Mouse (Mus musculus) central nervous system, embryonic 18 days (tissue): Measurements from ENCODE around the gene Abcc5. TPM values are rescaled to one million over a fixed set of nuclear protein-coding genes. Genes with fewer than 3 reads are reported as not detected.

ENCODE experiments used
- polyA plus RNA-seq: library from polyadenylated mRNA; depleted of rRNA; stranded (reverse); fragments of >200 nt; gene quantifications from 2 replicates; pipeline ENCODE4 v1.2.3, GENCODE M21; 2012; rRNA removed

Gene Abcc5
- polyA plus RNA-seq, result 314 and 317 TPM in 2 replicates

DNA sequence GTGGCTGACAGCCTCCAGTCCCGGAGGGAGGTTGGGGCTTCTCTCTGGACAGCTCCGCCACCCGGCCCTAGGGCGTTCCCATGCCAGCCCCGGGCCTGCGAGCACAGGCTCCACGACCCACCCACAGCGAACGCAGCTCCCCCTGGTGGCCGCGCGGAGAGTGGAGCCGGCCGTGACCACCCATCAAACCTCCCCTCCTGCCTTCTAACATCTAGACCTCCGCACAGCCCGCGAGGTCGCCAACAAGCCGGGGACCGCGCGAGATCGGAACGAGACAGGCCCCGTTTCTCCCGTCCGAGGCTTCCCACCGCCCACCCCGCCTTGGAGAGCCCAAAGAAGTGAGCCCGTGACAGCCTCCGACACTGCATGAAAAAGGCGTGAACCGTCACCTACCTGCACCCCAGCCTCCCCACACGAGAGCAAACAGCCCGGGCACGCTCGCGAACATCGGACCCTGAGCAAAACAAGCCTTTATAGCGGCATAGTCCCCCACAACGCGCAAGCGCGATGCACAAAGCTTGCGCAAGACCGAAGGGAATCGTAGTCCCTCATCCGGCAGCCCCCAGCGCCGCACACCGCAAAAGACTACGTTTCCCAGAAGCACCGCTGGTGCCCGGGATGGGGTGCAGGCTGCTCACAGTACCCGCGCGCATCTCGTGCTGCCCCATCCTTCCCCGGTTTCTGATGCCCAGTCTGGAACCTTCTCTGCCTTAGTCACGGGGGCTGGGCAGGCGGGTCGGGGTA is at the start of gene Abcc5:
Gene Abcc5, minus strand, starts transcription at position 540 of the 744 bp plus-strand sequence.

DNA sequence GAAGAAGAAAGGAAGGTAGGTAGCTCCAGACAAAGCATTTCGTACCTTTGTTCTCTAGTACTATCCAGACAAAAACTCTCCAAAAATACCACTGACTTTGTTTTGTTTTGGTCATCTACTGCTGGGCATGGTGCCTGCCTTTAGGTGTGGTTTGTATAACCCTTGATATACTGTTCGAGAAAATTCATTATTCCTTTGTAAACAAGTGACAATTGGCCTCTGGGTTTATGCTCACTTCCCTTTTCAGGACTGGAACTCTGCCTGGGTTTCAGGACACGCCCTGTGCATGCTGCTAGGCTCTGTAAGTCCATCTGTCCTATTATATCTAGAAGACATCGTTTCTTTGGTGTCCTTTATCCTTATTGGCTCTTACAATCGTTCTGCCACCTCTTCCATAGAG is 100.9 kb downstream of the Abcc5 start, which contains the start of gene Cyp2ab1:
Gene Cyp2ab1, minus strand, starts transcription at position 119 of the 400 bp plus-strand sequence.

DNA sequence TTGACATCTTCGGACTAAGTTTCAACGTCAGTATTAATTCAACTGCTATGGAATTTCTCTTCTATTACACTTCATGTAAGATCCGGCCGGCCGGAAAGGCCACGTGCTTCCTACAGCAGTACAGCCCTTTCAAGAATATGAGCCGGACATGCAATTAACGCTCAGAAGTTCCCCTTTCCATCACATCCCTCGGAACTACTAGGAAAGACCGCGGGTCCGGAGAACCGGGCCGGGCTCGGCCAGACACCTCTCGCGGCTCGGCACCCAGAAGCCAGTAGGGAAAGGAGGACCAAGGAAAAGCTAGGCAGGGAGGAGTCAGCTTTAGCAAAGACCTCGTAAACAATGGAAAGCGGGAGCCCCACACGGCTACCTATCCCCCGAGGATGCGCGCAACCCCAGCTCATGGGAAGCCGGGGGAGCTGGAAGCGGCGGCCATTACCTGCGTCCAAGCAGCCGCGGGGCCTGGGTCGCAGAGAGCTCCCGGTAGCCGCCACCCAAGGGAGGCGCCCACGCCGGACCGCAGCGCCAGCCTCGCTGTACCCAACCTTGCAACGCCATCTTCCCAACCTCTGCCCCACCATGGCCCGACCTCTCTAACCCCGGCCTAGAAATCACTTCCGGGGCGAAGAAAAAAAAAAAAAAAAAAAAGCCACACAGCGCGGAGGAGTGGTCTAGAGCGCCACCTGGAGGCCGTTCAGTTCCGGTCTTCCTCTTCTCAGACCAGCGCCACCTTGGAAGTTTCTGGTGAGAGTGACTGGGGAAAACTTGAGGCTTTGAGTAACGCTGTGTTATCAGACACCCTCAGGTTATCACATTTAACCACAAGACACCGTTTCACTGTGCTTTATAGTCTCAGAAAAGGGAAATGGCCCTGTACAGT is 124.2 kb downstream of the Abcc5 start, which contains the start of gene Parl:
Gene Parl, minus strand, starts transcription at position 618 of the 880 bp plus-strand sequence.

Other genes starting within 250 kb of the Abcc5 start
- gene Map6d1, start 185.0 kb downstream of the Abcc5 start, polyA plus RNA-seq, result 8.0 and 8.7 TPM in 2 replicates
- gene Parl, start 124.0 kb downstream of the Abcc5 start, polyA plus RNA-seq, result 53.0 and 62.4 TPM in 2 replicates
- not detected in 2 replicates for gene Cyp2ab1, start 101.0 kb downstream of the Abcc5 start, polyA plus RNA-seq
- 53.5 and 54.5 TPM in 2 replicates for gene Eif2b5, start 72.4 kb upstream of the Abcc5 start, polyA plus RNA-seq
- 46.6 and 54.8 TPM in 2 replicates for gene Dvl3, start 90.6 kb upstream of the Abcc5 start, polyA plus RNA-seq
- gene Ap2m1, start 109.1 kb upstream of the Abcc5 start, polyA plus RNA-seq, result 1,387 and 1,451 TPM in 2 replicates
- gene Abcf3, start 122.2 kb upstream of the Abcc5 start, polyA plus RNA-seq, result 70.8 and 74.8 TPM in 2 replicates
- 54.7 and 55.0 TPM in 2 replicates for gene Vwa5b2, start 163.1 kb upstream of the Abcc5 start, polyA plus RNA-seq
- 6.6 and 7.1 TPM in 2 replicates for gene Eef1akmt4, start 185.2 kb upstream of the Abcc5 start, polyA plus RNA-seq
- not detected in 2 replicates for gene Gm49333, start 185.2 kb upstream of the Abcc5 start, polyA plus RNA-seq
- gene Alg3, start 185.3 kb upstream of the Abcc5 start, polyA plus RNA-seq, result 16.5 and 18.6 TPM in 2 replicates
- 120 and 138 TPM in 2 replicates for gene Camk2n2, start 194.9 kb upstream of the Abcc5 start, polyA plus RNA-seq
- 35.4 and 35.7 TPM in 2 replicates for gene Ece2, start 203.4 kb upstream of the Abcc5 start, polyA plus RNA-seq
- 232 and 236 TPM in 2 replicates for gene Psmd2, start 225.3 kb upstream of the Abcc5 start, polyA plus RNA-seq
- 202 and 210 TPM in 2 replicates for gene Eif4g1, start 241.9 kb upstream of the Abcc5 start, polyA plus RNA-seq